Mouse (Mus musculus) frontal cortex, adult 2 months (tissue): ENCODE data around the gene Zfand3. TPM values are rescaled to one million over a fixed set of nuclear protein-coding genes. Genes with fewer than 3 reads are reported as not detected.

ENCODE experiments used
- DNase-seq, 2 experiments: peaks; one replicate each; pipeline ENCODE4 v3.0.0; 2022; ENCODE audit warnings: low spot score in 1 of 2; ENCODE audit errors: extremely low spot score in 1 of 2
- polyA plus RNA-seq: library from polyadenylated mRNA; depleted of rRNA; stranded (reverse); fragments of >200 nt; gene quantifications from 2 replicates; pipeline ENCODE4 v1.2.3, GENCODE M21; 2012

The Zfand3 gene
- polyA plus RNA-seq, 1 experiment: 100 TPM

DNA sequence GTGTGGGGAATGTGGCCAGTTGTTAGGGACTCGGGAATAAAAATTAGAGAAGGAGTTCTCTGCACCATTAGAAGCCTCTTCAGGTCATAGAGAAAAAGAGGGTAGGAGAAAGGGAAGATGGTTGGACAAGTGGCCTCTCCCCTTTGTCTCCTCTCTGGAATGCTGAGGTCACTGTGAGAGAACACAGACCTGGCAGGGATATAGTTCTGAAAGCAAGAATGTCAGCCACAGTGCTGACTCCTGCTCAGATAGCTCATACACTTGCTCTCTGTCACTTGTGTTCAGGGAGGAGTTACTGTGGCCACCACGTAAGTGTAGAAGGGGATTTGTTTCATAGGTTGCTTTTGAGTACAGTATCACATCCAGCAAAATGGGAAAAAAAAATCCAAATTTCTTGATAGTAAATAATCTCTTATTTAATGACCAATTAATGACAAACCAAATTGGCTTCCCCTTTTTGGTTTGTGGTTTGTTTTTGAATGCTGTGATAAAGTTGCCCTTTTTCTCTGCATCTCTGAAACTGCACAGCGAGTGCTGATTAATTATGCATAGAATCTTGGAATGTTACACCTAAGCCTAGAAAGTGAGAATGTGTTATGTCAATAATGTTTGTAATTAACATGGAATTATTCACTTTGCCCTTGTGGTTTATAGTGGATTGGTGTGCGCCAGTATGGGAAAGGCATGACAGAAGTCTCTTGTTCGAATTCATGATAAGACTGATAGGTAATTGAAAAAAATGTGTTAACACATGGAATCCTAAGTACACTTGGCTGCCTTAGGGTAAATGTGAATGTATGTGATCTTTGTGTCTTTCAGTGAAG is 47.2 kb downstream of the Zfand3 start:
- DNase-seq: no peak

DNA sequence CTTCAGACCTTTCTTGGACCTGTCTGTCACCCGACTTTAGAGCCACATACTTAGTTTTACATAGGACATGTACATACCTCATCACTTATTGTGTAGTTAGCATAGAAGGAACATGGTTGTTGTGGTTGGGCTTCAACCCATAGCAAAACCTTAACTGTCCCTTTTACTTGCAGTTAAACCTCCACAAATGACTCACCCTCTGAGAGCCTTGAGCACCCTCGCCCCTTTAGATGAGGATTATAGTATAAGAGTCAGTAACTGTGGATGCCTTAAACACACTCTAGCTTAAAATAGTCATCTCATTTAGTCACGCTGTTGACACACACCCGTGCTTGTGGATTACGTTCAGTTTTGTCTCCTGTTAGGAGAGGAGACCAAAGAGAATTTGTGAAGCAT is 47.8 kb downstream of the Zfand3 start:
- no peak for DNase-seq

DNA sequence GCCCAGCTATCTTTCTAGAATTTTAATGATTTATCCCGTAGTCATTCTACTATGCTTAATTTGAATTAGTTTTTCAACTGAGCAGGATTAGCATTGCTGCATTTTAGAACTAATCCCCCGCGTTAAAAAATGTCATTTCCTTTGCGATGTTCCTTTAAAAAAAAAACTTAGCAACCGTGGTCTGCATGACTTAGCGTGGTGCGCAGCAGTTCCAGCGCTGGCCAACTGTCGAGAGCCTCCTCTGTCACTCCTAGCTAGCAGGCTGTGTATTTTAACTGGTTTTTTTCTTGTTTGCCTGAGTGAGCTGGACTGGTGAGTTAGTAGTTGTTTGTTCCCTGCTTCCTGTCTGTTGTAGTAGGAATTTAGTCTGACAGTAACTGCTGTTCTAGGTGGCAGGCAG is 48.9 kb downstream of the Zfand3 start:
- peak in 1 of 2 experiments; percentile 60 for DNase-seq

- no peak for DNase-seq
Measured at GRCm38 (mm10) chr17:30053871-30054270, 49.3 kb downstream of the Zfand3 start.

DNA sequence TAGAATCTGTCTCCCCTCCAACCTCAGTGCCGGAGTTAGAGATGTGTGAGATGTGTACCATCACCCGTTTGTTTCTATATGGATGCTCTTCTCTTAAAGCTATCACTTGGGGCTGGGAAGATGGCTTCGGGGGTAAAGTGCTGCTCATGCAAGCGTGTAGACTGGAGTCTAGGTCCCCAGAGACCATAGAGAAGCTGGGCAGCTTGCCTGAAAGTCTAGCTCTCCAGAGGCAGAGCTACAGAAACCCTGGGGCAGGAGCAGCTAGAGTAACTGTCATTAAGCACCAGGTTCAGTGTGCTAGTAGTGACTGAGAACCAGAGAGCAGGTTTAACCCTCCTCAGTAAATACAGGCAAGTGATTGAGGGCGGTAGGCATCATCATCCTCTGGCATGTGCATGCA is 51.7 kb downstream of the Zfand3 start:
- no peak for DNase-seq

DNA sequence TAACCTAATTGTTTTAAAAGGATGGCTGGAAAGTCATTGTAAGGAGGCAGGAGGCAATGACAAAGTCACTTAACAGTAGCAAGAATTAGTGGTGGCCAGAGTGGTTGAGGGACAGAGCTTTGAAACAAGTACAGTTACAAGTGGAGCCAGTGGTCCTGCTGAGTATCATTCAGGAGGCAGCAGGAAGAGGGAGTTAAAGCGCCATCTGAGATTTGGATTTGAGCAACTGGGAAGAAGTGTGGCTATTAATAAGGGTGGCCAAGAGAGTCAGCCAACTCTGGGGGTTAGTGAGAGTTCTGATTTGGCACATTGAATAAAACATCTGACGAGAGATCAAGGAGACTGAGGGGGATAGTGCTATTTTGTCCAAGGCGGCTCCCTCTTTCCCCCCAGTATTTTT is 54.1 kb downstream of the Zfand3 start:
- no peak for DNase-seq

DNA sequence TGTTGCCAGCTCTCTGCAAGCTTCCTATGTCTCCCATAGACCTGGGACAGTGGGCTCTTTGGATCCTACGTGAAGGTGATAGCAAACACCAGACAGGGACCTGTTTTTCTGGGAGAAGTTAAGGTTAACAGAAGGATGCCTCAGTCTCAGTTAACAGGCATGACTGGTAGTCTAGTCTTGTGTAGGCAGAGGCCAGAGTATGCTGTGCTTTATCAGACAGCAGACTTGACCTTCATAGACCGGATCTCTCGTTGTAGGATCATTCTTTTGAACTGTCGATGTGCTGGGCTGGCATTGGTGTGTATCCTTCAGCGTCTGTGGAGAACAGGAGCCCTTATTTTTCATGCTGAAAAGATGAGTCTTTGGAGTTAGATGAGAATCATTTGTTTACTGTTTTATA is 54.5 kb downstream of the Zfand3 start:
- DNase-seq: no peak

DNA sequence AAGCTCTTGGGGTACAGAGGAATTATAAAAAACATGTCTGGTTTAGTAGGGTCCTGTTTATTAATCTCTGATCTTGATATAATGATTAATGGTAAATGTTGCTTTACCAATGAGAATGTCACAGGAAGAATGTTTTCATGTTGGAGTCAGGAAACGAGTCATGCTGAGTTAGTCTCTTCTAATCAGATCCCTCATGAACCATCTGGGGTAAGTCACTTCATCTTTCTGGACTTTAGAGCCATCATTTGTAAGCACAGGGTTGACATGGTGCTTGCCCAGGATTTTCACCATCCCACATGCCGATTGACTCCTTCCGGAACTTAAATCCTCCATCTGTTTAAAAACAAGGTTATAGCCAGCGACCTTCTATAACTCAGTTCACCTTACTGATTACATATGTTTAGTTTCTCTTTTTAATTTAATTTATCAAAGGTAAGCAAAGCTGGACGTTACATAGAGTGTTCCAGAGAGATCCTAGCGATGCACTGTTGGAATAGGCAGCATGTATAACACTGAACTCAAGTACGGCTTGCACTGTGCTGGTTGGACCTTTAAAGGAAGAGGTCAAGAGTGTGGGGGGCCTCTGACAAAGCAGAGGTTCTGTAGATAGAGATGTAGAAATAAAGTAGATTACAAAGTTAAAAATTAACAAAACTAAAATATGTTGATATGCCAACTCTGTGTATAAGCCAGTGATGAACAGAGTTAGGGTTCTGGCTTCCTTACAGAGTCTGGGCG is 56.7 kb downstream of the Zfand3 start:
- no peak for DNase-seq

DNA sequence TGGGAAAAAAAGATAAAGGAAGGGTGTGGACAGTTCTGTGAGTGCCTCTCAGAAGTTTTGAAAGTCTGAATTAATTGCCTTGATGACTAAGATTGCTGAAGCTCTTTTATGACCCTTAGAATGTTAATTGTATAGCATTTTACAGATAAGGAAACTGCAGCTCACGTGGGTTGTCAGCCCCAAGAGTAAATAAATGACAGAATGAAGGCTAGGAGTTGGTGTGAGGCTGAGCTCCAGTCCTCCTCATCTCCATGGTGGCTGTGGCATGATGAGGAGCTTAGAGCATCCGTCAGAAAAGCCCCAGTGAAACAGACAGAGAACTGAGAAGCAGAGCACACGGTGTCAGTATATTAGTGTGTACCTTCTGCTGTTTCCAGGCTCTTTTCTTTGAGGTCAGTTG is 59.3 kb downstream of the Zfand3 start:
- no peak for DNase-seq

DNA sequence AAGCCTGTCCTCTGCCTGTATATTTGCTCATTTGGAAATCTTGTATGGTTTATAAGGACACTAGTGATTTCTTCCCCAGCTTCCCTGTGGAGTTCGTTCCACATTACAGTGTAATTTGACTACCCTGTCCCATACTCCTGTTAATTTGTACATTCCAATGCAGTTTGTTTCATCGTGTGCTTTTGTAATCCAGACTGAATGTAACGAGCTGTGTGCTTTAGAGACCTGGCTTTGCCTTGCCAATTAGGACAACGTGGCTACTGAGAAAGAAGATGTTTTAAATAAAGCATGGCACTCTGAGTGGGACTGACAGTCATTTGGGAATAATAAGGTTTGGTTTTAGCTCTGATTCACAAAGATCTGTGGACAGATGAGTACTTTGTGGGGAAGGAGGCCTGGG is 60.2 kb downstream of the Zfand3 start:
- DNase-seq: no peak

DNA sequence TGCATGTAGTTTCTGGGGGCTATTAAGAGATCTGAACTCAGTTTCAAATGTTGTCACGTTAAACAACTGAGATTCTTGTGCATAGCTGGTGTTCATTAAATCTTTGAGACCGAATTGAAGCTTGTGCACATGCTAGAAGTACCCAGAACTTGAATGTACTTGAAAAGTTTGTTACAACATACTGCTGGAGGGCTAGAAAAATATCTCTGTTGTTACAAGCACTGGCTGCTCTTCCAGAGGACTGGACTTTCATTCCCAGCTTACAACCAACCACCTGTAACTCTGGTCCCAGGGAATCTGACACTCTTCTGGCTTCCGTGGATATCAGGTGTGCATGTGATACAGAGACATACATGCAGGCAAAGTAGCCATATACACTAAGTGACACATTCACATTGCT is 65.2 kb downstream of the Zfand3 start:
- no peak for DNase-seq

- peak; percentile 26 to 64 for DNase-seq
Measured at GRCm38 (mm10) chr17:30070631-30071030, 66.1 kb downstream of the Zfand3 start.

- no peak for DNase-seq
Measured at GRCm38 (mm10) chr17:30072613-30073012, 68.1 kb downstream of the Zfand3 start.

- no peak for DNase-seq
Measured at GRCm38 (mm10) chr17:30075896-30076295, 71.4 kb downstream of the Zfand3 start.

DNA sequence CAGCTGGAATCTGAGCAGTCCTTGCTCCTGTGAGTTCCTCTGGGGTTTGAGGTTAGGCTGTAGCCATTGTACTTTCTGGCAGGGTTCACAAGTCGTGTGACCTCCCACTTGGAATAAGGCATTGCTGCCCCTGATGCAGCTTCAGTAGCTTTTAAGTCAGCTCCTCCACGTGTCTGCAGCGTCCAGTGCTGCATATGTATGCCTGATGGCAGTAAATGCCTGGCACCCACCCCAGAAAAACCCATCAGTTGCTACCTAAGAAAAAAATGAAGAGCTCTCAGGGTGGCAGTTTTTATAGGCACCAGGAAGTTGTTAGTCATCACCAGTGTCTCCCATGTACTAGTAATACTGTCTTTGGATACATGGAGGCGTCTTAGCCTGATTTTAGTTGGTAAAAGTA is 79.5 kb downstream of the Zfand3 start:
- DNase-seq: peak; percentile 33 to 77

GRCm38 (mm10) chr17:30086695-30087094 is 82.2 kb downstream of the Zfand3 start:
- DNase-seq: no peak

DNA sequence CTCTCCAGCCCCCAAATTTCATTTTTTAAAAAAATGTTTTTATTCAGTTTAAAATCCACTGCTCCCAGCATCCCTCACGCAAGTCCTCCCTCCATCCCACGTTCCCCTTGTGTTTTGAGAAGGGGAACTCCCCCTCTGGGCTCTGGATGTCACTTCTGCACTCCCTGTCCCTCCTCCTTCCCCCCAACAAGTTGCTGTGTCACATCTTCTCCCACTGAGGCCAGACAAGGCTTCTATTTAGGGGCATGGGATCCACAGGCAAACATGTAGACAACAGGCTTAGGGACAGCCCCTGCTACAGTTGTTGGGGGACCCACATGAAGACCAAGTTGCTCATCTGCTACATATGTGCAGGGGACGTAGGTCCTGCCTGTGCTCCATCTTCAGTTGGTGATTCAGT is 83.9 kb downstream of the Zfand3 start:
- DNase-seq: no peak

- no peak for DNase-seq
Measured at GRCm38 (mm10) chr17:30090416-30090815, 85.9 kb downstream of the Zfand3 start.

DNA sequence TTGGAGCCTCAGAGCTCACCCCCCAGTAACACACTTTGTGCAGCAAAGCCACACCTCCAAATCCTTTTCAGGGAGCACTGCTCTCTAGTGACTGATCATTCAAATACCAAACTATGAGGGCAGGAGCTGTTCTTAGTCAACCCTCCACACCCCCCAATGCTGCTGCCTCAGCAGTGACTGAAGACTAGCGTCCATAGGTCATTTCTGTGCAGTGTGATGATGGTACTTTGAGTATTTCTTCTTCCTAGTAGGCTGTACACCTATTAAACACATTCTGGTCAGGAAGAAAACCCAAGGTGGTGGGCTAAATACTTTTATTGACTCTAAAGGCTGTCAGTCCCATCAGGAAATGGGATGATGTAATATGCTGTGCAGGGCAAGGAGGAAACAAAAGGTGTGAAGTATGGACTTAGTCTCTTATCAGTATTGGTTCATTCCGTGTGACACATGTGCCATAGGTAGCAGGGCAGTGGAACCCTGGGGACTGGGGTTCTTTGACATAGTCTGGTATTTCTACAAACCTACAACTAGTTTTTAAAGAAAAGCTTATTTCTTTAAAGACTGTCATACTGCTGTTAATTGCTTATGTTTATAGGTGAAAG is 88.7 kb downstream of the Zfand3 start:
- no peak for DNase-seq

- DNase-seq: no peak
Measured at GRCm38 (mm10) chr17:30097156-30097555, 92.6 kb downstream of the Zfand3 start.

DNA sequence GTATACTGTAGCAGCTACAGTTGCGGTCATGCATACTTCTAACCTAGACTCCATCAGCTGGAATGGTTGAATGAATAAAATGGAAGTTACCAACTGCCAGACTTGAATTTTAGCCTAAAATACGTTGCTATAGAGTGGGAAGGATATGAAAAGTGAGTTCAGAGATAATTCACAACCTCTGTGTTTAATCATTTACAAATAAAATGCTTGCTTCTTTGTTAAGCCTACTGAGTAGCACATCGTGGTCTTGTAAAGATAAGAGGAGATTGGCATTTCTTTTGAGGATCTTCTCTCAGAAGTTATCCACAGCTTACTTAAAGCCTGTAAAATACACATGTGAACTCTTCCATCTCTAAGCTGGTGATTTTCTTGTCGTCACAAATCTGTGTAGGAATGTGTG is 93.1 kb downstream of the Zfand3 start:
- no peak for DNase-seq

- no peak for DNase-seq
Measured at GRCm38 (mm10) chr17:30099670-30100069, 95.1 kb downstream of the Zfand3 start.
